Mouse (Mus musculus) hindbrain, postnatal 0 days (tissue): ENCODE data around the gene Sh3pxd2a. TPM values are rescaled to one million over a fixed set of nuclear protein-coding genes. Genes with fewer than 3 reads are reported as not detected.

Source experiments
- ATAC-seq: fragments of 200-750 bp; cut with Nextera tagmentation; 2 replicates; pipeline ENCODE4 v1.8.0; 2017; ENCODE audit warnings: mild to moderate bottlenecking, moderate TSS enrichment, moderate library complexity
- DNase-seq: peaks from one replicate; pipeline ENCODE4 v3.0.0-alpha.2; 2015; ENCODE audit warnings: low spot score
- H3K27ac ChIP-seq: fragments of 300-500 bp; sonication (generic); 2 replicates; pipeline ENCODE4 v1.5.1; 2014; ENCODE audit warnings: mild to moderate bottlenecking
- H3K27me3 ChIP-seq: fragments of 300-500 bp; sonication (generic); 2 replicates; pipeline ENCODE4 v1.6.1; 2014; ENCODE audit warnings: low read length, mixed read lengths; ENCODE audit not compliant: insufficient read depth
- H3K36me3 ChIP-seq: fragments of 300-500 bp; sonication (generic); 2 replicates; pipeline ENCODE4 v1.6.1; 2014; ENCODE audit warnings: low read length, mixed read lengths; ENCODE audit not compliant: insufficient read depth
- H3K4me1 ChIP-seq: fragments of 300-500 bp; sonication (generic); 2 replicates; pipeline ENCODE4 v1.6.1; 2014; ENCODE audit warnings: antibody characterized with exemption, low read length, mixed read lengths; ENCODE audit not compliant: insufficient read depth
- H3K4me2 ChIP-seq: fragments of 300-500 bp; sonication (generic); 2 replicates; pipeline ENCODE4 v1.6.1; 2014; ENCODE audit warnings: low read depth, mild to moderate bottlenecking, low read length, moderate library complexity, mixed read lengths
- H3K4me3 ChIP-seq: fragments of 300-500 bp; sonication (generic); 2 replicates; pipeline ENCODE4 v1.5.1; 2014; ENCODE audit warnings: low read length
- H3K9ac ChIP-seq: fragments of 300-500 bp; sonication (generic); replicated peaks from 2 replicates; pipeline ENCODE4 v1.6.1; 2014; ENCODE audit warnings: mild to moderate bottlenecking, low read length, moderate library complexity, mixed read lengths
- H3K9me3 ChIP-seq: fragments of 300-500 bp; sonication (generic); 2 replicates; pipeline ENCODE4 v1.6.1; 2016; ENCODE audit warnings: low read length, mixed read lengths
- CTCF ChIP-seq: IDR thresholded peaks from 2 replicates; pipeline ENCODE4 v1.5.1; 2016; ENCODE audit warnings: antibody characterized with exemption, control low read depth, low read depth
- WGBS: fragments of 180-500 bp; shearing (Covaris S2); extraction: QIAGEN DNeasy Blood & Tissue Kit; methylation state at CpG from one replicate; pipeline ENCODE4 v1.1.7; 2014; 5-methylcytosine and 5-hydroxymethylcytosine counted together
- polyA plus RNA-seq: library from polyadenylated mRNA; unstranded; fragments of >200 nt; fragmentation: Nextera tagmentation; extraction: Ambion mirVana; gene quantifications from 2 replicates; pipeline ENCODE4 v1.2.1, GENCODE M21; 2015
- total RNA-seq: library from RNA; depleted of rRNA; stranded (reverse); fragments of >200 nt; gene quantifications from 2 replicates; pipeline ENCODE4 v1.2.3, GENCODE M21; 2014

Gene Sh3pxd2a
- total and polyA plus RNA-seq, 2 experiments from 2014 or later: 1.8 to 25.5 TPM

DNA sequence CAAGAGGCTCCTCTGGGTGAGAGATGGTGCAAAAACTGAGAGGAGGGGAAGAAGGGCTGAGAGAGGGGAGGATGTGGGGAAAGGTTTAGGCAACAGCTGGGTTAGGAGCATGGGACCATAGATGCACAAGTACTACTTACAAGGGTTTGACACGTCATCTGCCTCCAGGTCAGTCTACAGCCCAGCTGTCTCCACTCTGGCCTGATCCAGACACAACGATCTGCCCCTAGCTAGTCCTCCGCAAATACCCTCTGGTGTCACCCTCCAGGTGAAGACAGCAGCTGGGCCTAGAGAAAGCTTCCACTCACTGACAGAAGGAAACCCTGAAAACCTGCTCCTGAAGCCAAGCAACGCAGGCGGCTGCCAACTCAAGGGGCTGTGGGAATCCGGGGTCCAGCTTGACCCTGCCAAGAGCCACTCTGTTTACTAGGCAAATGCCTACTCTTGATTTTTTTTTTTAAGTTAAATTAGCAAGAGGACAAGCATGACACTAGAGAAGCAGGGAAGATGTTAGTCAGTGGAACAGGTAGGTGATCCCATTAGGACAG is 50.7 kb downstream of the Sh3pxd2a start:
- no peak for TF ChIP-seq CTCF
- H3K27me3 ChIP-seq: no peaks in the 10 kb centered on the region

DNA sequence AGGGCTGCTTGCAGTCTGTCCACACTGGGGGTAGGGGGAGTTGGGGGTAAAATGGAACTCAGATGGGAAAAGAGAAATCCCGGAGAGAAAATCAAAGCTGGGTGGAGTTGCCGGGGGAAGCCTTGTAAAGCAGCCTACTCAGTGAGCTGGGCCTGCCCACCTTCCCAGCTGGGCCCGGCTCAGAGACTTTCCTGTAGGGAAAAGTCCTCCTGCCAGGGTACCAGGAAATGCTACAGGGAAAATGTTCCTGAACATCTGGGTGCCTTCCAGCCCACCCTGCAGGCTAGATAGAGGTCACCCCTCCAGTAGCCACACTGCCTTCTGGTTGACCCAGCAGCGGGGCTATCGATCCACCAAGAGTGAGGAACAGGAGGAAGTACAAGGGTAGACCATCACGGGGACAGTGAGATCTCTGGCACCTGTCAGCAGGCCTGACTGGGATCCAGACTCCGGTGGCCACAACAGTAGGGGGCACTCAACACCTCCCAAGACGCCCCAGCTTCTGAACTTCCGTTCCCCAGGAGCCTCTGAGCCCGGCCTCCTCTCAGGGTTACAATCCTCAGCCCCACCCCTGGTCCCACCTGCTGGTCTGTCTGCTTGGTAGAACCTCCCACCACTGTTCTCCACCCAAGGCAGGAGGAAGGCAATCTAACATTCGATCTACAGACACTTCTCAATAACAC is 51.5 kb downstream of the Sh3pxd2a start:
- WGBS: 81% methylated on average over 11 of the region's 11 CpGs
- H3K9me3 ChIP-seq: no peaks in the 10 kb centered on the region
- H3K4me2 ChIP-seq: no peak overlapping the region
- H3K4me3 ChIP-seq: no peak overlapping the region
- no peak overlapping the region for H3K9ac ChIP-seq
- no peak for ATAC-seq
- no peak for DNase-seq
- H3K27me3 ChIP-seq: no peaks in the 10 kb centered on the region
- peak; percentile 12; the same call in 1 of the 2 replicates for TF ChIP-seq CTCF
- H3K36me3 ChIP-seq: no peaks in the 10 kb centered on the region
- H3K27ac ChIP-seq: no peak overlapping the region
- H3K4me1 ChIP-seq: peaks cover 19% of the 10 kb centered on the region

More for the DNA sequence above, 50.7 kb downstream of the Sh3pxd2a start:
- H3K9ac ChIP-seq: no peak overlapping the region
- no peak for ATAC-seq
- WGBS: 48% methylated on average over 6 of the region's 6 CpGs
- H3K4me3 ChIP-seq: no peak overlapping the region
- DNase-seq: peak; percentile 27
- no peaks in the 10 kb centered on the region for H3K9me3 ChIP-seq
- no peak overlapping the region for H3K4me2 ChIP-seq
- H3K36me3 ChIP-seq: no peaks in the 10 kb centered on the region
- H3K27ac ChIP-seq: no peak overlapping the region
- peaks cover 19% of the 10 kb centered on the region for H3K4me1 ChIP-seq

- 94% methylated on average over 6 of the region's 6 CpGs for WGBS
- Histone ChIP-seq H3K27ac (no peak overlapping the region), H3K9me3 (no peaks in the 10 kb centered on the region), H3K4me2 (no peak overlapping the region), H3K27me3 (no peaks in the 10 kb centered on the region), H3K4me1 (peaks cover 19% of the 10 kb centered on the region), H3K36me3 (no peaks in the 10 kb centered on the region), H3K9ac (no peak overlapping the region), H3K4me3 (no peak overlapping the region)
- no peak for TF ChIP-seq CTCF
- no peak for DNase-seq
- no peak for ATAC-seq
These were observed 53.9 kb downstream of the Sh3pxd2a start for GRCm38 (mm10) chr19:47410301-47410700.

DNA sequence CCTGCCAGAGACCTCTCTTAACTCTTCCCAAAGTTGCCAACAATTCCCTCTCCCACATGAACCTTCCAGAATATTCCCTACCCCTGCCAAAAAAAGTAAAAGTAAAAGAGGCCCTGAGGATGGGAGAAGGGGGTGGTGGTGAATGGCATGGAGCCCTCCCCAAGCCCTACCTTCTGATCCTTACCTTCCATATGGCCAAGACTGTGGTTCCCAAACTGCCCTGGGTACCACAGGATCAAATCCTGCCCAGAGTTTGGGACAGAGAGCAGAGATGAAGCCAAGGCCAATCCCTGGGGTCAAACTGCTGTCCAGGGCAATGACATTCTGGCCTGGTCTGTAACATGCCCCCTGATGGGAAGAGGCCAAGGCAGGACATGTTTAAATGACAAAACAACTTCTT is 55.1 kb downstream of the Sh3pxd2a start:
- Histone ChIP-seq H3K4me3 (no peak overlapping the region), H3K9ac (no peak overlapping the region), H3K36me3 (no peaks in the 10 kb centered on the region), H3K27ac (no peak overlapping the region), H3K4me2 (no peak overlapping the region), H3K27me3 (no peaks in the 10 kb centered on the region), H3K9me3 (no peaks in the 10 kb centered on the region), H3K4me1 (peaks cover 7% of the 10 kb centered on the region)
- ATAC-seq: no peak
- no peak for TF ChIP-seq CTCF
- DNase-seq: no peak

GRCm38 (mm10) chr19:47408656-47409055 is 55.5 kb downstream of the Sh3pxd2a start:
- no peak overlapping the region for H3K27ac ChIP-seq
- H3K9me3 ChIP-seq: no peaks in the 10 kb centered on the region
- TF ChIP-seq CTCF: no peak
- H3K9ac ChIP-seq: no peak overlapping the region
- DNase-seq (no peak), ATAC-seq (no peak)
- H3K4me3 ChIP-seq: no peak overlapping the region
- H3K4me1 ChIP-seq: peaks cover 3% of the 10 kb centered on the region
- H3K4me2 ChIP-seq: no peak overlapping the region
- H3K36me3 ChIP-seq: no peaks in the 10 kb centered on the region
- H3K27me3 ChIP-seq: no peaks in the 10 kb centered on the region
- 70% methylated on average over 7 of the region's 7 CpGs for WGBS

- Histone ChIP-seq H3K36me3 (no peaks in the 10 kb centered on the region), H3K27ac (no peak overlapping the region), H3K4me2 (no peak overlapping the region), H3K4me3 (no peak overlapping the region), H3K27me3 (no peaks in the 10 kb centered on the region), H3K9ac (no peak overlapping the region), H3K9me3 (no peaks in the 10 kb centered on the region), H3K4me1 (no peaks in the 10 kb centered on the region)
- no peak for TF ChIP-seq CTCF
- DNase-seq: no peak
- ATAC-seq: no peak
- 79% methylated on average over 6 of the region's 6 CpGs for WGBS
These were observed 56.9 kb downstream of the Sh3pxd2a start for GRCm38 (mm10) chr19:47407332-47407731.

DNA sequence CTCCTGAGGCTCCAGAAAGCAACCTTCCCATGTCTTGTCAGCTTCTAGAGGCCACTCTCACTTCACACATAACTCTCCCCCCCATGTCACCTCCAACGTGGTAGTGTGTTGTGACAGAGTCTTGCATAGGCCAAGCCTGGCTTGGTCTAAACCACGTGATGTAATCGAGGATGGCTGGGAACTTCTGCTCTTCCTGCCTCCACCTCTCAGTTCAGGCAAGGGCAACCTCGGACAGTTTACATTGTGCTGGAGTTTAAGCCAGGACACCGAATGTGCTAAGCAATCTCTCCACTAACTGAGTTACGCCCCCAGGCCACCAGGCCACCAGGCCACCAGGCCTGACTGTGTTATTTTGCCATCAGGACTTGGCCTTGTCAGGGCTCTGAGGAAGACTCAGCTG is 57.7 kb downstream of the Sh3pxd2a start:
- WGBS: 85% methylated on average over 6 of the region's 6 CpGs
- no peak for TF ChIP-seq CTCF
- no peak overlapping the region for H3K27ac ChIP-seq
- H3K4me1 ChIP-seq: no peaks in the 10 kb centered on the region
- no peak overlapping the region for H3K4me2 ChIP-seq
- DNase-seq (no peak), ATAC-seq (no peak)
- no peaks in the 10 kb centered on the region for H3K9me3 ChIP-seq
- H3K36me3 ChIP-seq: no peaks in the 10 kb centered on the region
- H3K27me3 ChIP-seq: no peaks in the 10 kb centered on the region
- H3K9ac ChIP-seq: no peak overlapping the region
- H3K4me3 ChIP-seq: no peak overlapping the region
